Mouse (Mus musculus): ENCODE measurements at regions not wholly inside any gene's neighbourhood (a gene's known extent, or its start where the extent isn't known, plus 50 kb on each side); places are given as distances from the start of the nearest gene placed in this dataset.
A peak's percentile ranks its signal among the peaks of the same experiment; 100 is the strongest.

GRCm38 (mm10) chr7:130001064-130001463 is 409.4 kb downstream of the Wdr11 start:
- no peak for ATAC-seq (replicated peaks; ENCODE audit: insufficient number of reproducible peaks, low FRiP score, low TSS enrichment)
- 51% methylated on average over 10 of the region's 10 CpGs for WGBS (ENCODE audit: insufficient replicate concordance)
- peaks cover 20% of the 10 kb centered on the region for H3K4me1 ChIP-seq (ENCODE audit: control insufficient read depth, insufficient read depth, low read length)
- no peak overlapping the region for H3K4me2 ChIP-seq
- no peaks in the 10 kb centered on the region for H3K27me3 ChIP-seq (ENCODE audit: control insufficient read depth, insufficient read depth, low read length)
- H3K9ac ChIP-seq (ENCODE audit: low read depth, low read length), result no peak overlapping the region
- no peaks in the 10 kb centered on the region for H3K9me3 ChIP-seq (replicated peaks; ENCODE audit: control insufficient read depth, low read length)
- no peak overlapping the region for H3K27ac ChIP-seq (ENCODE audit: low read depth, low read length)
- H3K4me3 ChIP-seq (ENCODE audit: low read depth, low read length), result no peak overlapping the region
- H3K36me3 ChIP-seq (ENCODE audit: control insufficient read depth, insufficient read depth, low read length), result no peaks in the 10 kb centered on the region

DNA sequence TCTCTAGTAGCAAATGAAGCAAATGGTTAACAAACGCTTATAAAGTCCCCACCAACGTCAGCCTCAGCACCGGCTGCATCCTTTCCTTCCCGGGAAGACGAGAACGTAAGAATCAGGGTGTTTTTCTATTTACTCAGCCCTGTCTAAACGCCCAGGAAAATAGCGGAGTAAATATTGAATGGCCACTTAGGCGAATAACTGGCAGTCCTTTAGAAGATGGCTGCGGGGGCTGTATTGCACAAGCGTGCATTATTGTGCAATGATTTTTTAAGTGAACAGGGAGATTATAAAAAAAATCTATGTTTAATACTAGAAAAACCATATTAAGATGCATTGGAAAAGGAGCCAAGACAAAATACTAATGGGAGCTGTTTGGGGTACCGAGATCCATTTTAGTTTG is 410.3 kb downstream of the Wdr11 start:
- H3K36me3 ChIP-seq (ENCODE audit: control insufficient read depth, insufficient read depth, low read length), result no peaks in the 10 kb centered on the region
- 68% methylated on average over 12 of the region's 12 CpGs for WGBS (ENCODE audit: insufficient replicate concordance)
- no peaks in the 10 kb centered on the region for H3K27me3 ChIP-seq (ENCODE audit: control insufficient read depth, insufficient read depth, low read length)
- H3K4me3 ChIP-seq (ENCODE audit: low read depth, low read length), result no peak overlapping the region
- no peak overlapping the region for H3K27ac ChIP-seq (ENCODE audit: low read depth, low read length)
- no peak for ATAC-seq (replicated peaks; ENCODE audit: insufficient number of reproducible peaks, low FRiP score, low TSS enrichment)
- H3K4me1 ChIP-seq (ENCODE audit: control insufficient read depth, insufficient read depth, low read length), result peaks cover 20% of the 10 kb centered on the region
- no peak overlapping the region for H3K9ac ChIP-seq (ENCODE audit: low read depth, low read length)
- no peaks in the 10 kb centered on the region for H3K9me3 ChIP-seq (replicated peaks; ENCODE audit: control insufficient read depth, low read length)
- no peak overlapping the region for H3K4me2 ChIP-seq

DNA sequence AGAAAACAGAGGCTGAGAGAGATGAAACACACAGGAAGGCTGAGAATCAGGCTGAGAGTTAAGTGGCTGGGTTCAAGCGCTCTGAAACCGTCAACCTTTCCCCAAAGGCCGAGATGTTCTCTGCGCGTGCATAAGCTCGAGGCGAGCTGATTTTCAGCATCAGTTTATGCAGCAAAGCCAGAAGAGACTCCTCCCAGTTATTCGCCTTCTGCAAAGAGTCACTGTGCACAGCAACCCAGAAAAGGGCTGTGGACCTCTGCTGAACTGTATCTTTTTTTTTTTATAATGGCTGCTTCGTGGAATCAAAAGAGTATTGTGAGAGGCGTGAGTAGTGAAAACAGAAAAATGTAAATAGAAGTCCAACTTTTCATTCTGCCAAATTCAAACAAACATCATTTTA is 413.7 kb downstream of the Wdr11 start:
- no peaks in the 10 kb centered on the region for H3K27me3 ChIP-seq (ENCODE audit: control insufficient read depth, insufficient read depth, low read length)
- peak overlapping the region; percentile 29; the same call in 1 of the 2 replicates for H3K9ac ChIP-seq (ENCODE audit: low read depth, low read length)
- H3K4me3 ChIP-seq (ENCODE audit: low read depth, low read length), result no peak overlapping the region
- no peaks in the 10 kb centered on the region for H3K9me3 ChIP-seq (replicated peaks; ENCODE audit: control insufficient read depth, low read length)
- ATAC-seq (replicated peaks; ENCODE audit: insufficient number of reproducible peaks, low FRiP score, low TSS enrichment), result no peak
- H3K36me3 ChIP-seq (ENCODE audit: control insufficient read depth, insufficient read depth, low read length), result no peaks in the 10 kb centered on the region
- H3K4me2 ChIP-seq, result no peak overlapping the region
- WGBS (ENCODE audit: insufficient replicate concordance), result 41% methylated on average over 10 of the region's 10 CpGs
- H3K27ac ChIP-seq (ENCODE audit: low read depth, low read length), result no peak overlapping the region
- peaks cover 23% of the 10 kb centered on the region for H3K4me1 ChIP-seq (ENCODE audit: control insufficient read depth, insufficient read depth, low read length)

DNA sequence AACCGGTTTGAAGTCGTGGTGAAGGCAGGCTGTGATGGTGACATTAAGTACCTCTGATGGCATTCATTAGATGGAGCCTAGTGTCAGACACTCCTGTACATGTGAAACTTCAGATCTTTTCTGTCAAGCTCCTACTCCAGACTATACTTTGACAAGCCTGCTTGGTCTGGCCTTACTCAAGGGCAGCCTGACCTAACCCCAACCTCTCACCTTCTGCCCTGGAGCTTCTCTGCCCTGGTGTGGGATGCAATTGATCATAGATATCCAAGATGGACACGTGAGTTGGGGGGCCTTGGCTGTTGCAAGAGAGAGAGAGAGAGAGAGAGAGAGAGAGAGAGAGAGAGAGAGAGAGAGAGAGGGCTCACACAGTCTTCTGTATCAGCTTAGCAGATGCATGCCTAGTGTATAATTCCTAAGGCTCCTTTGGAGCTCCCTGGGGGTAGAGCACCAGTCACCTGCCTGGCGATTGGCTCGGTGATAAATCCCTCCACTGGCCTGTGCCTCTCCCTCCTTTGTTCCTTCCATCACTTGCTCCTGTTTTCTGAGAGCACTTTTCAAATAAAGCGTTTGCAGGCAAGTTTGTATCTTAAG is 416.4 kb downstream of the Wdr11 start:
- Histone ChIP-seq H3K9ac (ENCODE audit: low read depth, low read length) (no peak overlapping the region), H3K4me1 (ENCODE audit: control insufficient read depth, insufficient read depth, low read length) (peaks cover 20% of the 10 kb centered on the region), H3K36me3 (ENCODE audit: control insufficient read depth, insufficient read depth, low read length) (no peaks in the 10 kb centered on the region), H3K27ac (ENCODE audit: low read depth, low read length) (no peak overlapping the region), H3K4me2 (no peak overlapping the region), H3K27me3 (ENCODE audit: control insufficient read depth, insufficient read depth, low read length) (no peaks in the 10 kb centered on the region), H3K4me3 (ENCODE audit: low read depth, low read length) (no peak overlapping the region), H3K9me3 (replicated peaks; ENCODE audit: control insufficient read depth, low read length) (no peaks in the 10 kb centered on the region)
- ATAC-seq (replicated peaks; ENCODE audit: insufficient number of reproducible peaks, low FRiP score, low TSS enrichment), result no peak
- 25% methylated on average over 6 of the region's 6 CpGs for WGBS (ENCODE audit: insufficient replicate concordance)

DNA sequence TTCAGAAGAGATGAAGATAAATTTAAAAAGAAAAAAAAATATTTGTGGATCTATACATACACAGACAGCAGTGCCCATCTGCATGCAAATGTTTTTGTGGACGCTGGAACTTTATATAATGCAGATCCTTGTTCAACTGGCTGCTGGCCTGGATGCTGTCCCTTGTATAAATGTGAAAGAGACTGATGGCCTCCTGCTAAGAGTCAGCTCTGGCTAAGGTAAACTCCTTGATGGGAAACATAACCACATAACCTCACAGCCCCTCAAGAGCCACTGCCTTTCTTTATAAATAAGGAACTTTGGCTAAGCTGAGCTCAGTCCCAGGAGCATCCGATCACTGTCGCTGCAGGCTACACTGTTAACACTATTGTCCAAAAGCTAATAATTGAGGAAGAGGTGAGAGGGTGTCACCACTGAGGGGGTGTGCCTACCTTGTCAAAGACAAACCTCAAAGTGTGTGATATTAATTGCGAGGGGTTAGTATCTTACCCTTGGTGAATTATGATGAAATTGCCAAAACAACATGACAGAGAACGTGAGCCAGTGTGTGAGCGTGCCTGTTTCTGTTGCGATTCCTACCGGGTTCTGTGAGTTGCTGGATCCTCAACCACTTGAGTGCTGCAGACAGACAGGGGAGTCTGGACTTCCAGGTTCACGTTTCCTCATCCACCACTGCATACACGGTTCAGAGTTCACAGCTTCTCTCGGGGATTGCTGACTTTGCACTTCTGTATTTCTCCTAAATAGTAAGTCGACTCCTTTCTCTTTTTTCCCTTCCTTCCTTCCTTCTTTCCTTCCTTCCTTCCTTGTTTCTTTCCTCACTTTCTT is 417.1 kb downstream of the Wdr11 start:
- H3K36me3 ChIP-seq (ENCODE audit: control insufficient read depth, insufficient read depth, low read length), result no peaks in the 10 kb centered on the region
- no peak overlapping the region for H3K4me2 ChIP-seq
- 53% methylated on average over 12 of the region's 12 CpGs for WGBS (ENCODE audit: insufficient replicate concordance)
- no peaks in the 10 kb centered on the region for H3K9me3 ChIP-seq (replicated peaks; ENCODE audit: control insufficient read depth, low read length)
- no peak overlapping the region for H3K9ac ChIP-seq (ENCODE audit: low read depth, low read length)
- peaks cover 18% of the 10 kb centered on the region for H3K4me1 ChIP-seq (ENCODE audit: control insufficient read depth, insufficient read depth, low read length)
- H3K27ac ChIP-seq (ENCODE audit: low read depth, low read length), result no peak overlapping the region
- H3K4me3 ChIP-seq (ENCODE audit: low read depth, low read length), result no peak overlapping the region
- no peak for ATAC-seq (replicated peaks; ENCODE audit: insufficient number of reproducible peaks, low FRiP score, low TSS enrichment)
- H3K27me3 ChIP-seq (ENCODE audit: control insufficient read depth, insufficient read depth, low read length), result no peaks in the 10 kb centered on the region

- Histone ChIP-seq H3K27me3 (ENCODE audit: control insufficient read depth, insufficient read depth, low read length) (no peaks in the 10 kb centered on the region), H3K9me3 (replicated peaks; ENCODE audit: control insufficient read depth, low read length) (no peaks in the 10 kb centered on the region), H3K4me1 (ENCODE audit: control insufficient read depth, insufficient read depth, low read length) (peaks cover 26% of the 10 kb centered on the region), H3K4me2 (peak overlapping the region; percentile 39), H3K36me3 (ENCODE audit: control insufficient read depth, insufficient read depth, low read length) (no peaks in the 10 kb centered on the region), H3K27ac (ENCODE audit: low read depth, low read length) (no peak overlapping the region), H3K4me3 (ENCODE audit: low read depth, low read length) (no peak overlapping the region), H3K9ac (ENCODE audit: low read depth, low read length) (no peak overlapping the region)
- no peak for ATAC-seq (replicated peaks; ENCODE audit: insufficient number of reproducible peaks, low FRiP score, low TSS enrichment)
- WGBS (ENCODE audit: insufficient replicate concordance), result 70% methylated on average over 8 of the region's 8 CpGs
Measured at GRCm38 (mm10) chr7:130012067-130012466, 420.4 kb downstream of the Wdr11 start.

GRCm38 (mm10) chr7:130013109-130013508 is 421.4 kb downstream of the Wdr11 start:
- H3K27me3 ChIP-seq (ENCODE audit: control insufficient read depth, insufficient read depth, low read length), result no peaks in the 10 kb centered on the region
- H3K4me1 ChIP-seq (ENCODE audit: control insufficient read depth, insufficient read depth, low read length), result peaks cover 25% of the 10 kb centered on the region
- no peak for ATAC-seq (replicated peaks; ENCODE audit: insufficient number of reproducible peaks, low FRiP score, low TSS enrichment)
- WGBS (ENCODE audit: insufficient replicate concordance), result 85% methylated on average over 6 of the region's 6 CpGs
- H3K4me2 ChIP-seq, result no peak overlapping the region
- no peak overlapping the region for H3K27ac ChIP-seq (ENCODE audit: low read depth, low read length)
- H3K4me3 ChIP-seq (ENCODE audit: low read depth, low read length), result no peak overlapping the region
- H3K9me3 ChIP-seq (replicated peaks; ENCODE audit: control insufficient read depth, low read length), result no peaks in the 10 kb centered on the region
- H3K36me3 ChIP-seq (ENCODE audit: control insufficient read depth, insufficient read depth, low read length), result no peaks in the 10 kb centered on the region
- no peak overlapping the region for H3K9ac ChIP-seq (ENCODE audit: low read depth, low read length)

- Histone ChIP-seq H3K27ac (ENCODE audit: low read depth, low read length) (no peak overlapping the region), H3K4me2 (no peak overlapping the region), H3K9ac (ENCODE audit: low read depth, low read length) (no peak overlapping the region), H3K27me3 (ENCODE audit: control insufficient read depth, insufficient read depth, low read length) (no peaks in the 10 kb centered on the region), H3K4me3 (ENCODE audit: low read depth, low read length) (no peak overlapping the region), H3K36me3 (ENCODE audit: control insufficient read depth, insufficient read depth, low read length) (no peaks in the 10 kb centered on the region), H3K4me1 (ENCODE audit: control insufficient read depth, insufficient read depth, low read length) (peaks cover 24% of the 10 kb centered on the region), H3K9me3 (replicated peaks; ENCODE audit: control insufficient read depth, low read length) (no peaks in the 10 kb centered on the region)
- 33% methylated on average over 10 of the region's 10 CpGs for WGBS (ENCODE audit: insufficient replicate concordance)
- no peak for ATAC-seq (replicated peaks; ENCODE audit: insufficient number of reproducible peaks, low FRiP score, low TSS enrichment)
Measured at GRCm38 (mm10) chr7:130014609-130015008, 422.9 kb downstream of the Wdr11 start.

All from heart, embryonic 11.5 days (tissue).